Mouse (Mus musculus) bone marrow macrophage, adult 2 months (primary cell): Measurements from ENCODE around the gene Phf1.

Experiments
- CTCF ChIP-seq: IDR thresholded peaks from 2 replicates; pipeline ENCODE4 v1.5.1; 2012; ENCODE audit warnings: low read depth, mild to moderate bottlenecking, low read length, moderate library complexity
- POLR2A ChIP-seq: IDR thresholded peaks from 2 replicates; pipeline ENCODE4 v1.6.1; 2012; ENCODE audit warnings: mild to moderate bottlenecking, low read depth, low read length, borderline replicate concordance

- TF ChIP-seq CTCF (no peak), POLR2A (no peak)
These were observed 5.2 kb downstream of the Phf1 start for GRCm38 (mm10) chr17:26937883-26938695.
